Mouse (Mus musculus) brain, adult 10 weeks (tissue): ENCODE data around the gene Luc7l3. TPM values are rescaled to one million over a fixed set of nuclear protein-coding genes. Genes with fewer than 3 reads are reported as not detected.

ENCODE experiments used
- polyA plus RNA-seq: library from polyadenylated mRNA; stranded (reverse); fragments of 350-450 nt; fragmentation: Illumina TruSeq; extraction: RNeasy Lipid Tissue Mini Kit (QIAGEN cat#74804); gene quantifications from one replicate; pipeline ENCODE4 v1.2.3, GENCODE M21; 2015; ENCODE audit warnings: low read depth, low replicate concordance

Luc7l3 gene
- 117 TPM for polyA plus RNA-seq

GRCm38 (mm10) chr11:94321931-94322400 is at the start of gene Luc7l3:
TSS of gene Luc7l3 (minus strand) at chr11:94321988.

DNA sequence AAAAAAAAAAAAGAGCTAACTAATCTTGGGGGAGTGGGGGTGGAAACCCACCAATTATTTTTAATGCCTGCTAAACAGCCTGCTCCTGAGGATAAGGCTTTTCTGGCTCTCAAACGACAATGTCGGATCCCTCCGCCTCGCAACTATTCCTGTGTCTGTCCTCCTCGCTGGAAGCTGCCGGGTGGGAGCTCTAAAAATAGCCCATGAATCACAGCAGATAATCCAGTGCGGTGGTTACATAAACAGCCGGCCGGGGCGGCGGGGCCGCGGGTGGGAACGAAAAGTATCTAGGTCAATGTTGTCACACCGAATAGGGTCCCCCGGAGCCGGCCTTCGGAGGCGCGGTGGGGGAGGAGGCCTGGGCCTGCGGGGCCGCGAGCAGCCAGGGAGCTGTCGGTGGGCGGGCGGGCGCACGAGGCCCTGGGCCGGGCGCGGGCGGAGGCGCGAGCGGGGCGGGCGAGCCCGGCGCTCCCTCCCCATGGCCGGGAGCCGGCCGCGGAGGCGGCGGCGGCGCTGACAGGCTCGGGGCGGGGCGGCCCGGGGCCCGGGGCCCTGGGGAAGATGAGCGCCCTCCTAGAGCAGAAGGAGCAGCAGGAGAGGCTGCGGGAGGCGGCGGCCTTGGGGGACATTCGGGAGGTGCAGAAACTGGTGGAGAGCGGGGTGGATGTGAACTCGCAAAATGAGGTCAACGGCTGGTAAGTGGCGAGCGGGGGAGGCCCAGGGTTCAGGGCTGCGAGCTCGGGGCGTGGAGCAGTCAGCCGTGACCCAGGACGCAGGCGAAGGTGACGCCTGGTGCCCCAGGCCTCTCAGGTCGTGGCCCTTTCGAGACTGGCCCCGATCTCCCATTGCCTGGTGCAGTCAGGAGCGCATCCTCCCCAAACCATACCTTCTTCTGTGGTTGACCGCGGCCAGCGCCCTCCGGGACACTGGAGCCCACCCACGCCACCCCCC is 6.2 kb upstream of the Luc7l3 start, which contains the start of gene Ankrd40:
Ankrd40 (plus strand) TSS at position 309 of the 951 bp plus-strand sequence.

GRCm38 (mm10) chr11:94281199-94282181 is 40.3 kb downstream of the Luc7l3 start, which contains the start of gene Gm21885:
TSS of gene Gm21885 (plus strand) at chr11:94281873.

GRCm38 (mm10) chr11:94245955-94246788 is 75.6 kb downstream of the Luc7l3 start, which contains the start of gene Wfikkn2:
TSS of gene Wfikkn2 (minus strand) at chr11:94246005.

Other genes starting within 250 kb of the Luc7l3 start
- 33.5 TPM for gene Tob1, start 110.5 kb downstream of the Luc7l3 start, polyA plus RNA-seq
- 1.5 TPM for gene Wfikkn2, start 76.0 kb downstream of the Luc7l3 start, polyA plus RNA-seq
- not detected for gene Gm21885, start 40.1 kb downstream of the Luc7l3 start, polyA plus RNA-seq
- gene Ankrd40, start 6.0 kb upstream of the Luc7l3 start, polyA plus RNA-seq = 129 TPM
- gene Abcc3, start 71.0 kb upstream of the Luc7l3 start, polyA plus RNA-seq = 1.5 TPM
- gene Cacna1g, start 152.2 kb upstream of the Luc7l3 start, polyA plus RNA-seq = 56.4 TPM
- gene Spata20, start 164.2 kb upstream of the Luc7l3 start, polyA plus RNA-seq = 0.58 TPM
- gene Epn3, start 178.0 kb upstream of the Luc7l3 start, polyA plus RNA-seq = 3.0 TPM
- 3.5 TPM for gene Mycbpap, start 199.8 kb upstream of the Luc7l3 start, polyA plus RNA-seq
- 8.6 TPM for gene Rsad1, start 227.3 kb upstream of the Luc7l3 start, polyA plus RNA-seq
- not detected for gene Chad, start 243.1 kb upstream of the Luc7l3 start, polyA plus RNA-seq